Mouse (Mus musculus): ENCODE measurements at regions not wholly inside any gene's neighbourhood (a gene's known extent, or its start where the extent isn't known, plus 50 kb on each side); places are given as distances from the start of the nearest gene placed in this dataset.
"Not testable (repeated sequence)": the region's sequence is repeated elsewhere in the genome, so short reads cannot be mapped to it uniquely, and the experiment has no call there.

DNA sequence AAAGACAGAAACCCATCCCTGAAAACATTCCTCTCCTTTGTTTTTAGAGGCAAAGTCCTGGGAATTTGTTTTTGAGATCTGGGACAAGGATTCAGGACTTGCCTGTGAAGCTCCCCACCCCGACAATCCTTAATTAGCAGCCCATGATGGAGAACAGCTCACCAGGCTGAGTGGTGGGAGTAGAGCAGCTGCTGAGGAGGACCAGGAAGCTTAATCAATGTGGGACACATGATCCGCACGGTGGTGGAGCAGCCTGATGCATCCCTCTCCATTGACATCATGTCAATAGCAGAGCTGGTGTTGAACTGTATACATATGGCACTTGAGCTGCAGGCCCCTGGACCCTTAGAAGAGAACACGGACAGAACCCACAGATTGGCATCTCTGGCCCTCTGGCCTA is 372.5 kb upstream of the Zfp507 start:
- no peak overlapping the region for H3K4me3 ChIP-seq (ENCODE audit: control insufficient read depth in 1 of 2, insufficient read depth in 1 of 2, low read depth in 2 of 2, low read length in 2 of 2)
- DNase-seq (ENCODE audit: low read depth, low spot score) = no peak

GRCm38 (mm10) chr7:36172511-36172910 is 369.7 kb upstream of the Zfp507 start:
- DNase-seq (ENCODE audit: low read depth, low spot score); H3K36me3 ChIP-seq (ENCODE audit: control insufficient read depth in 1 of 2, insufficient read depth in 2 of 2, low read length in 2 of 2); H3K9ac ChIP-seq (ENCODE audit: control insufficient read depth, low read depth, low read length, poor library complexity, severe bottlenecking); H3K9me3 ChIP-seq (replicated peaks; ENCODE audit: insufficient read depth, low read length); H3K4me1 ChIP-seq (ENCODE audit: control insufficient read depth in 1 of 2, insufficient read depth in 2 of 2, low read length in 2 of 2); H3K4me3 ChIP-seq (ENCODE audit: control insufficient read depth in 1 of 2, insufficient read depth in 1 of 2, low read depth in 2 of 2, low read length in 2 of 2); H3K27me3 ChIP-seq (ENCODE audit: control insufficient read depth in 1 of 2, insufficient read depth in 2 of 2, low read length in 2 of 2); H3K79me2 ChIP-seq (ENCODE audit: control insufficient read depth, insufficient read depth, low read length, poor library complexity); H3K27ac ChIP-seq (ENCODE audit: control insufficient read depth, low read depth, low read length): not testable (repeated sequence)

More for the DNA sequence above, 372.5 kb upstream of the Zfp507 start:
- no peak overlapping the region for H3K27ac ChIP-seq (ENCODE audit: control insufficient read depth, low read depth, low read length)
- no peaks in the 10 kb centered on the region for H3K27me3 ChIP-seq (ENCODE audit: control insufficient read depth in 1 of 2, insufficient read depth in 2 of 2, low read length in 2 of 2)
- no peaks in the 10 kb centered on the region for H3K4me1 ChIP-seq (ENCODE audit: control insufficient read depth in 1 of 2, insufficient read depth in 2 of 2, low read length in 2 of 2)
- no peak for TF ChIP-seq MAFK (IDR thresholded peaks at IDR 0.05; ENCODE audit: borderline replicate concordance, low read depth, low read length)
- no peak for TF ChIP-seq ETS1 (IDR thresholded peaks at IDR 0.05; ENCODE audit: low read depth, low read length)
- no peak for TF ChIP-seq RCOR1 (IDR thresholded peaks at IDR 0.05; ENCODE audit: low read depth, low read length)
- no peak for TF ChIP-seq MEF2A (IDR thresholded peaks at IDR 0.05; ENCODE audit: extremely low read depth, insufficient replicate concordance, low read depth, low read length, poor library complexity, severe bottlenecking)
- TF ChIP-seq ZMIZ1 (IDR thresholded peaks at IDR 0.05; ENCODE audit: low read depth, low read length) = no peak
- no peak for TF ChIP-seq RAD21 (IDR thresholded peaks at IDR 0.05; ENCODE audit: low read depth, low read length)
- no peak for TF ChIP-seq POLR2AphosphoS2 (IDR thresholded peaks at IDR 0.05; ENCODE audit: low read length)
- no peak for TF ChIP-seq TAL1 (IDR thresholded peaks at IDR 0.05; ENCODE audit: low read length)
- no peak for TF ChIP-seq MYC (IDR thresholded peaks at IDR 0.05; ENCODE audit: low read depth, low read length)
- TF ChIP-seq MAZ (IDR thresholded peaks at IDR 0.05; ENCODE audit: low read depth, low read length) = no peak
- no peak for TF ChIP-seq EP300 (IDR thresholded peaks at IDR 0.05; ENCODE audit: low read depth in 1 of 2, low read length in 2 of 2)
- TF ChIP-seq MYB (IDR thresholded peaks at IDR 0.05; ENCODE audit: low read depth, low read length) = no peak
- no peak for TF ChIP-seq USF1 (IDR thresholded peaks at IDR 0.05; ENCODE audit: low read depth, low read length)
- no peak for TF ChIP-seq HCFC1 (IDR thresholded peaks at IDR 0.05; ENCODE audit: low read depth, low read length)
- no peak for TF ChIP-seq TBP (IDR thresholded peaks at IDR 0.05; ENCODE audit: low read depth, low read length)
- TF ChIP-seq GABPA (IDR thresholded peaks at IDR 0.05; ENCODE audit: low read depth, low read length) = no peak
- TF ChIP-seq KAT2A (conservative IDR thresholded peaks at IDR 0.05; ENCODE audit: low read depth, low read length) = no peak
- TF ChIP-seq CHD2 (IDR thresholded peaks at IDR 0.05; ENCODE audit: low read length) = no peak
- no peaks in the 10 kb centered on the region for H3K36me3 ChIP-seq (ENCODE audit: control insufficient read depth in 1 of 2, insufficient read depth in 2 of 2, low read length in 2 of 2)
- no peaks in the 10 kb centered on the region for H3K79me2 ChIP-seq (ENCODE audit: control insufficient read depth, insufficient read depth, low read length, poor library complexity)
- no peaks in the 10 kb centered on the region for H3K9me3 ChIP-seq (replicated peaks; ENCODE audit: insufficient read depth, low read length)
- H3K9ac ChIP-seq (ENCODE audit: control insufficient read depth, low read depth, low read length, poor library complexity, severe bottlenecking) = no peak overlapping the region
